Mouse (Mus musculus) heart, postnatal 4 days (tissue): ENCODE data around the gene Psmb11. TPM values are rescaled to one million over a fixed set of nuclear protein-coding genes. Genes with fewer than 3 reads are reported as not detected.
A peak's percentile ranks its signal among the peaks of the same experiment; 100 is the strongest.

Experiments
- DNase-seq: peaks from one replicate; pipeline ENCODE4 v3.0.0; 2021
- total RNA-seq, 2 experiments: library from RNA; stranded (reverse); gene quantifications; 2 replicates each; pipeline ENCODE4 v1.2.3; 2021

The Psmb11 gene
- total RNA-seq: not detected

DNA sequence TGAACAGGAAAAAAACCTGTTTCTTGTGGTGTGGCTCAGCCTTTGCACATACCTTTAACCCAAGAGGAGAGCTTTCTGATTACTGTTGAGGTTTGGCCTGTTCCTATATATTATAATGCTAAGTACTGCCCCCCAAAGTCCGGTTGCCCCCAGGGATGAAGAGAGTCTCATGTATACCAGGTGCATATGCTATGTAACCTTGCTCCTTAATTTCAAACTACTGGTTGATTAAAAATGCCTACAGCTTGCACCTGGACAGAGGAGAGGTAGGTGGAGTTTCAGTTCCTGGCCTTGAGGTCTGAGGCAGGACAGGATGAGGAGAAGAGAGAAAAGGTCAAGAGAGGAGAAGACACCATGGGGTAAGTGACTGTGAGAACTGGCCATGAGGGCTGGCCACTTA is at the start of gene Psmb11:
Gene Psmb11, plus strand, starts transcription at position 301 of the 400 bp plus-strand sequence.
- no peak for DNase-seq

DNA sequence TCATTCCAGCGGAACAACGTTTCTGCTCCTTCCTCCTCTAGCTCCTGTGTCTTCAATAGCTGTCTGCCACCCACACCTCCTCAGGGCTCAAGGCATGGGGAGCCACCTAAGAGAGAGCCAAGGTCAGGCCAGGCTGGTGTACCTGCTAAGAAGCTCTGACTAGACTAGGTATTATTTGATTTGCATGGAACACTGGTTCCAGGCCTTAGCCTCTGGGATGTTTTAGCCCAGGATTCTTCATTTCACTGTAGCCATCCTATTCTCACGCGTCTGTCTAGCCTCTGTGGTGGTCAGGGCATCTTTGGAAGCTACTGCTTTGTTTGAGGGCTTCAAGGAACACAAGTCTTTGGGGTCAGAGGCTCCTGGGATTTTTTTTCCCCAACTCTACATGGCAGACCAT is 49.1 kb upstream of the Psmb11 start:
- DNase-seq: no peak

DNA sequence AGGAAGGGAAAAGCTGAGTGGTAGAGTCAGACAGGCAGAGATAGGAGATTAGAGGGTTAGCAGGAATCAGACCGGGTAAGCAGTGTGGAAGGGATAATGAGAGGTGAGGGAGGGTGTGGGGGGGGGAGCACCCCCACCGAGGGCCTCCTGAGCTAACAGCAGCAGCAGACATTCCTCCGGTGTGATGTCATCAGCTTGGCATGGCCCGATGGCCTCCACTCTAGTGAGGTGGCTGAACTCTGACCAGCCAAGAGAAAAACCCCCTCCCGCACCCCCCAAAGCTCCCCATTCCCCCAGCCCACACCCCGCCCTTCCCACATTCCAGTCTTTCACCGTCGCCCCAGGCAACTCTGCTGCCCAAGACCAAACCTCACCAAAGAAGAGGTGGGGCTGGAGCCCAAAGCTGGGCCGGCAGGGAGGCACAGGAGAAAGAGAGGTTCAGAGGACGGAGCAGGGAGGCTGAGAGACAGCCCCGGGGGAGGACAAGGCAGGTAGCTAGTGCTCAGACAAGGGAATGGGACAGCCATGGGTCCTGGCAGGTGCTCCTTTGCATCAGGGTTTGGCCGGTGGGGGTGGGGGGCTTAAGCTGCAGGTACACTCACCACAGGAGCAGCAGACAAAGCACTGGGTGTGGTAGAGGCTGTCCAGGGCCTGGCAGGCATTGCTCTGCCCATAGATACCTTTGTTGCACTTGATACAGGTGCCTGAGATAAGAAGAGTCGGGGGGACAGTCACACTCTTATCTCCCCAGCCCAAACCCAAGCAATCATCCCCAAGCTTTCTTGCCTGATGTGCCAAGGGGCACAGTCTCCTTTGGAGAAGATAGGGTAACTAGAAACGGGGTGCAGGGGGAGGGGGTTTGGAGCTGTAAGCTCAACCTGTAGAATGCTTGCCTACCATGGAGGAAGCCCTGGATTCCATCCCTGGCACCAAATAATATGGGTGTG is 48.2 kb upstream of the Psmb11 start:
- DNase-seq: peak; percentile 77

DNA sequence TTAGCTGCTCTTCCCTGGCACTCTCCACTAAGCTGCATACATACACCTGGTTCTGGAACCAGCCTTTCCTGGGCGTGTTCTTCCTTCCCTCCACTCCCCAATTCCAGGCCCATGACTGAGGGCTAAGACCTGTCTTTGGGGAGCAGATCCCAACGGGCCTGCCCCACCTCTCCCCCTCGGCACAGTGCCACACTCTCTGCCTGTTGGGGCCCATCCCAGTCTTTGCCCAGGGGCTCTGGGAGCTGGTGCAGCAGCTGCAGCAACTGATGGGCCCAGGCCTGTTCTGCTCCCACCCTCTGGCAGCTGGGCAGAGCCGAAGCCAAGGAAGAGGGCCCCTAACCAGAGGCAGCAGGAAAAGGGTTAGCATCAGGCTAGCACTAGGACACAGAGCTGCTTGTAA is 47.0 kb upstream of the Psmb11 start:
- peak; percentile 38 for DNase-seq

DNA sequence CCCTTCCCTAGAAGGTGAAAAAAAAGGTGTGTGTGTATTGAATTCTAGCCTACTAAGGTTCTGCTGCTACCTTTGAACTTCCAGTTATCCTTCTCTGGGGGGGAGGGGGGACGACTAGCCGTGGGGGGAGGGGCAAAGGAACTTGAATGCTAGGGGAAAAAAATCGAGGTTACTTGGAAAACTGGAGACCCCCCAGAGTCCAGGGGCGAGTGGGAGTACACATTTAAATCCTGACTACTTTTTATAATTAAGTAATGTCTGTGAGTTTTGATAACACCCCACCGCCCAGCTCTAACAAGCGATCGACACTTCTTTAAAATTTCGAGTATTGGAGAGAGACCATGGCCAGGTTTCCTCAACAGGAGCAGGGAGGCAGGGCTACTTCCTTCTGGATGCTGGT is 46.2 kb upstream of the Psmb11 start:
- DNase-seq: no peak

DNA sequence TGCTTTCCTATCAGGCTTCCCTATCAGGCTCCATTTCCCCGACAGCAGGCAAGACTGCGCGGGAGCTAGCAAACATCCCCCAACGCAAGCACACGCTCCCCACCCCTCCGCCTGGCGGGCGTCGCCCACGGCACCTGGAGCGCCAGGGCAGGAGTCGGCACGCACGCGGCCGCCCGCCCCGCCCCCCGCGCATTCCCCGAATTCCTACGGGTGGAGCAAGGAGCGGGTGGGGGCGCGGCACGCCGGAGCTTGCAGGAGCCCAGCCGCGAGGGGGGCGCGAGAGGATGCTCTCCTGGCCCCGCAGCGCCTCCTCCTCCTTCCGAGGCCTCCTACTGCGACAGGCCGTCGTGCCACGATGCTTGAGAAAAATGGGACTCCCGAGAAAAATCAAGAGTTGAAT is 45.6 kb upstream of the Psmb11 start:
- DNase-seq: peak; percentile 87

DNA sequence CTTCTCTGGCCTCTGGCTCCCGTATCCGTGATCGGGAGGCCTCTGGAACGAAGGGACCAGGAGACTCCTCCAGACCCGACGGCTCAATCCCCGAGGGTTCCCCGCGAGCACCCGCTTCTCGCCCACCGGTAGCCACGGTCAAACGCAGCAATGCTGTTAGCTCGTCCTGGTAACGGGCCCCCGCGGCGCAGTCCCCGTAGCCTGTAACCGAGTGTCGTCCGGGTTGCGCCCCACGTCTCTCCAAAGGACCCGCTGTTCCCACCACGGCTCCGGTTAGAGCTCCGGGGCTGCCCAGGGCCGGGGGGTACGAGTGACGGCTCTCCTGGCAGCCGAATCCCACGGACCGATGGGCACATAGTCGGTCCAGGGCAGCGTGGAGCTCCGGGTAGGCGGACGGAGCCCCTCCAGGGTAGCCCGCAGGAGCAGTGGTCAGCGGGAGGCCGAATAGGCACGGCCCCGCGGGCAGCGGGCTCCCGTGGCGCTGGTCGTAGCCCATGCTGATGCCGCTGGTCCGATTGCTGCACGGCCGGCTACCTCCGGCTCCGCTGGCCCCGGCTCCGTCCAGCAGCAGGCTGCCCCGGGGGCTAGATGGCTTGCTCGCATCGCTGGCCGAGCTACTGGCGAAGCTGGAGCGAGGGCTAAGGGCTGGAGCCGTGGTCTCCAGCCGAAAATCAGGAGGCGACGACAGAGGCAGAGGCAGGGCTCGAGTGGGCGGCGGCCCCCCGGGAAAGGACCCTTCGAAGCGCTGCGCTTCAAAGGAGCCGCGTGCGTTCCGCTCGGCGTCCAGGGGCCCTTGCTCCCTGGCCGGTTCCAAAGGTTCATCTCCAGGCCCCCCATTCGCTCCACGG is 44.8 kb upstream of the Psmb11 start:
- peak; percentile 52 for DNase-seq

DNA sequence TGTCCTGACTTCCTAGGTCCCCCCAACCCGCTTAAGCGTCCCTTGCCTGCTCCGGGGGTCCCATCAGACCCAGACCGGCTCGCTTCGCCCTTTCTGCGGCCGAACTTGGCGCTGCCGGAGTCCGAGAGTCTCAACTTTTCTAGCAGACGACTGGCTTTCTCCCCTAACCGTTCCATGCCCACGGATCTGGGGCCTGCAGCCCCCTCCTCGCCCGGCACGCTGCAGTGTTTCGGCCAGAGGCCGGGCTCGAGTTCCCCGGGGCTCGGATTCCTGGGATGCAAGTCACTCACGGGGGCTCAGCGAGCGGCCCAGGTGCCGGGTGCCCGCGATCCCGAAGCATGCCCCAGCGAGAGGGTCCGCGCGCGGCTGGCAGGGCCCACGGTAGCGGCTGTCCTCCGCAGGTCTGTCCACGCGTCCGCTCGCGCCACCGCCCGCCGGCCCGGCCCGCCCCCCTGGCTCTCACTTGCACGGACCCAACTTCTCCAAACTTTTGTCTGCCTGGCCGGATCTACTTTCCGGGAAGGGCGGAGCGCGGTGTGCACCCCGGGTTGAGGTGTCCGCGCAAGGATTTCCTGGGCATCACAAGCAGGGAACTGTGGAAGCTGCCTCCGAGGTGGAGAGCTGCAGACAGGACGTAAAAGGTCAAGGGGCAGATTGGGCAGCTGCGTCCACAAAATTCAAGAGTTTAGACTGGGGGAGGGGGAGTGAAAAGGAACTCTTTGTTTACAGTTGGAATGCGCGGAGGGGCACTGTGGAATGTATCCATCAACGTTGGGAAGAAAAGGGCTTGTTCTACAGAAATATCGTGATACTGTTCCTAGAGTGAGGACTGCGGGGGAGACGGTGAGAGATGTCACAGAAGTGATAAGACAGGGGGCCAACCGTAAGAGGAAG is 43.9 kb upstream of the Psmb11 start, which contains the start of gene Ajuba:
Gene Ajuba, minus strand, starts transcription at position 470 of the 894 bp plus-strand sequence.
- peak; percentile 92 for DNase-seq

DNA sequence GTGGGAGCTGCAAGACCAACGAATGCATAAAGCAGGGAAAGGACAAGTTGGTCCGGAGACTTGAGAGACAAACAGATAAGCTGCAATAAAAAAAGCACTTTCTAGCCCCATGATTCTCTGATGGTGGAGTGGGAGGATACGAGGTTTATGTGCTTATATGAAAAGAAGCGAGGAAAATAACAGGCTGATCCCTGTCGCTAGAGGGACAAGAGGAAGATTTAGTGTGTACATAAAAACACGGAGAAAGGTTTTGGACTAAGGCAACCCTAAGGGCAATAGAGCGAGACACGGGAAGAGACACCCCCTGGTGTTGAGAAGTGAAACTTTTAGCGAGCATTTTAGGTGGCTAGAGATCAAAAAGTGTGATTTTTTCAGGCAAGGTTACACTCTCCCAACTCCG is 43.2 kb upstream of the Psmb11 start:
- peak; percentile 54 for DNase-seq

DNA sequence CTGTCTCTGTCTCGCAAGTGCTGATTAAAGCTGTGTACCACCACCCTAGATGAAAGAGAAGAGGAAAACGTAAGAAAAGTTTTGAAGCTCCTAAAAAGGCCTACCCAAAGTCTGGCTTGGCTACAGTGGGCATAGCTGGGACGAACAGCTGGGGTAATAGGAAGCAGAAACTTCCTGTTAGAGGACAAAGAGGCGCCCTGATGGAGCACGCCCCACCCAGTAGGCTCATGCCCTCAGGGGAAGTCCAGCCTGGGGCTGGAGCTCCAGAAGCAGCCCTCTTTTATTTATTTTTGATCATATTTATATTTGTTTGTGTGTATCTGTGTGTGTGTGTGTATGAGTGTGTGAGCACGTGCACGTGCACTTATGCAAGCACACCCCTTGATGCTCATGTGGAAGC is 41.6 kb upstream of the Psmb11 start:
- DNase-seq: no peak

DNA sequence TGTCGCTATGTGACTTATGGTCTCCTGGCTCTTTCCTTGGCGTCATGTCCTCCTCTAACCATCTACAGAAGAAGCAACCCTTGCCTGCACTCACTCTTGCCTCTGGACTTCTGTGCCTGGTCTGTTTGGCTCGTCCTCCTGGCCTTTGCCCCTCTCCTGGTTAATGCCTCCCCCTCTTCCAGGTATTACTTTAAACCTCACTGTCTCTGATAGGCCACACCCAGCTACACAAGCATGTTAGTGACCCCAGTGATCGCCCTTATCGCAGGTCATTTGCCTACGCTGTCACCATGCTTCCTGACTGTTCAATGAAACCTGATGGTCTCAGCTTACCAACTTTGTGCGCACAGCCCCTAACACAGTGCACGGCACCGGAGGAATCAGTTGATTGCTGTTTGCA is 38.7 kb upstream of the Psmb11 start:
- no peak for DNase-seq

DNA sequence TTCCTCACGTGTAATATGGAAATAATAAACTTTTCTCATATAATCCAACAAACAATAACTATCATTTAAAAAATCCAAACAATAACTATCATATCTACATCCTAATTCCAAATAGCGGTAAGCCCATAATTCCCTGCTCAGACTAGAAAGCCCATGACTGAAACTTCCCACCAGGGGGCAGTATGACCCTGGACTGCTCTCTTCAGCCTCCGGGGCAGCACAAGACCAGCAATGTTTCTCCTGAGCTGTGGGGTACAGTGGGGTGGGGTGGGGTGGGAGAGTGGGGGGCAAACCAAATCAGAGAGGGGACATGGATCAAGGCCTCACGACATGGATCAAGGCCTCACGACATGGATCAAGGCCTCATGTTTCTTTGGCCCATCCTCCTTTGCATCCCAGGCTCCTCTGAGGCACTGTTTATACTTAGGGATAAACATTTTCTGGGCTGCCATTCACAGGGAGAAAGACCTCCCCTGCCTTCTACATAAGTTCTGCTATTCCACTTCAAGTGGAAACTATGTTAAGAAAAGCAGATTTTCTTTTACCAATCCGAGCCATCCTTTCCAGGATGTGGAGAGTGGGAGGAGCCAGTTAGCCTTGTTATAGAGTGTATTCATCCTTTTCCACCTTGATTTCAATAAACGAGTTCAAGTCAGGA is 37.4 kb upstream of the Psmb11 start:
- peak; percentile 83 for DNase-seq

DNA sequence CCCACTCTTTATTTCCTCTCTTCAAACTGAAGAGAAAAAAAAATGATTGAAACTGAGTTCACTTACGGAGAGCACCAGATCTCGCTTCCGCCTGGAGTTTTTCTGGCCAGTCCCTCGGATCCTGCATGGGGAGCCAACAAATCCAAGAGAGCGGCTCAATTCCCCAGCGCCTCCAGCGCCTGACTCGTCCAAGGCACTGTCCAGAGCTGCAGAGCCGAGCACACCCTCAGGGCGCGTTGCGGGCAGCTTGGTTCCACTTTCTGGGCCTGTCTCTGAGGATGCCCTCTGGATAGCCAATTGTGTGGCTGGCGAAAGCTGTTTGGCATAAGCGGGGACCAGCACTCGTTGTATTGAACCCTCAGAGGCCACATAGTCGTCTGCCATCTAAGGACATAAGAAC is 30.2 kb upstream of the Psmb11 start:
- no peak for DNase-seq

DNA sequence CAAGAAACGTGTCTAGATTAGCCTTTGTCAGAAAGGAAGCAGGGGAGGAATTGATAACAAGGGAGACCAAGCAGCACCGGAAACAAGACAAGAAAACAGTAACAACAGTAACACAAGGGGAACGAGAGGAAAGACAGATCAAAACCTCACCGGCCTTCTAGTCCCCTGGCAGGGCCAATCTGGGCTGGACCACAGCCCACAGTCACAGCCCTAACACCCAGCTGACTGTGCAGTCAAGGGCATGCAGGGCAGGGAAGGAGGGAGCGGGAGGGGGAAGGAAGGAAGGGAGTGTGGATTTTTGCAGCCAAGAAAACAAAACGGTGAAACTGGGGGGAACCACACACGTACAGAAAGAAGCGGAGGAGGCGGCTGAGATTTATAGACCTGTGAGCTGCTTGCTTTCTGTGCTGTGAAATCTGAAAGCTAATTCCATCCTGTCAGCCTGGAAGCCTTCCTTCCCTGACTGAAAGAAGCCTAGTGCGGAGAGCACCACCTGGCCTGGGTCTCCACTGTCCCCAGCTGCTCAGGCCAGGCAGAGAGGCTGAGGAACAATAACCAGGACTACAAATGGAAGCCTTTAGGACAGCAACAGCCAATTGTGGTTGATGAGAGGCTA is 28.8 kb upstream of the Psmb11 start:
- peak; percentile 76 for DNase-seq

DNA sequence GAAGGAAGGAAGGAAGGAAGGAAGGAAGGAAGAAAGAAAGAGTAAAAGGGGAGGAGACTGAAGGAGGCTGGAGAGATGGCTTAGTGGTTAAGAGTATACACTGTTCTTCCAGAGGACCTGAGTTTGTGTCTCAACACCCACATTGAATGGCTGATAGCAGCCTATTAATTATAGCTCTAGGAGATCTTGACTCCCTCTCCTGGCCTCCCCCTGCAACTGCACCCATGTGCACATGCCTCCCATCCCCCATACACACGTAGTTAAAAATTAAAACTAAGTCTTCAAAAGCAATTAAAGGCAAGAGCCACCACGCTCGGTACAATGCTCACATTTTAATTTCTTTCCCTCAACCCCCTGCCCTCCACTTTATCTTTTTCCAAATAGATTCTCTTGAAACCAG is 27.2 kb upstream of the Psmb11 start:
- DNase-seq: no peak

DNA sequence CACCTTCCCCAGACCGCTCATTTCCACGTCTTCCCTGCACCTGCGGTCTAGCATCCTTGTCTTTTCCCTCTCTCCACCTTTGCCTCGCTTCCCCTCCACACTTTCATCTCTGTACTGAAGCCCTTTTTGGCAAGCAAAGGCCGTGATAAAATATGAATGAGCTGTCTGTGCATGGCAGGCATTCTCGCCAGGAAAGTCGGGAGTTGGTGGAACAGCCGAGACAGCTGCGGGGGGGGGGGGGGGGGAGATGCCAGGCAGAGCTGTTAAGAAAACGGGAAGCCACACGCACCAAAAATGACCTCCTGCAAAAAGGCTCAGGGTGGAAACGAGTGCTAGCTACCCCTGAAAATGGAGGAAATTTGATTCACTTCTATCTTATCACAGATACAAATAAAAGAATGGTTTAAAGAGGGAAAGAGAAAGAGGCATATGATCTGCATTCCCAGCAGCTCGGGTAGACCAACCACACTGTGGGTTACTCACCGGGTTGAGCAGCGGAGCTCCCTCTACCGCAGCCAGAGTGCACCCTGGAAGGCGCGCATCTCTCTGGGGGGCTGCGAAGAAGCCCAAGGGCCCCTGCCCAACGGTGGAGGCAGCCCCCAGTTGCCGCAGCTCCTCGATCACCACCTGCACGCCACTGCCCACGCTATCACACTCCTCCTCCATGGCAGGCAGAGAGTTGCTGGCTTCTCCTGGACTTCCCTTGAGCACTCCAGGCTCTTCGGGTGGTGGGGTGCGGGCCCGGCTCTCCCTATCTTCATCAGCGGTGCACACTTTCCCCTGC is 26.4 kb upstream of the Psmb11 start:
- DNase-seq: no peak

DNA sequence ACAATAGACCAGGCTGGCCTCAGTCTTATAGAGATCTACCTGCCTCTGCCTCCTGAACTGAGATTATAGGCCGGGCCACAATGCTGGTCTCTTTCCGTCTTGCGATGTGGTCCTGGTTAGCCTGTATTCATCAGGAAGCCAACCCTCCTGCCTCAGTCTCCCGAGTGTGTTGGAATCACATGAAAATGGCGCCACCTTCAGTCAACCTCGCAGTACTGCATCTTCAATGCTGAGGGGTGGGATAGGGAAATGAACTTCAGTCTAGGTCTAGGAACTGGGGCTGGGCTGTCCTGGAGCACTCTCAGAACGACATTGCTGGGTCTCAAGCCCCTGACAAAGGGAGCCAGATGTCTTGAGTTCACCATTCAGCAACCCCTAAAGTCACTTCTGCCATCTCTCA is 24.1 kb upstream of the Psmb11 start:
- DNase-seq: no peak

DNA sequence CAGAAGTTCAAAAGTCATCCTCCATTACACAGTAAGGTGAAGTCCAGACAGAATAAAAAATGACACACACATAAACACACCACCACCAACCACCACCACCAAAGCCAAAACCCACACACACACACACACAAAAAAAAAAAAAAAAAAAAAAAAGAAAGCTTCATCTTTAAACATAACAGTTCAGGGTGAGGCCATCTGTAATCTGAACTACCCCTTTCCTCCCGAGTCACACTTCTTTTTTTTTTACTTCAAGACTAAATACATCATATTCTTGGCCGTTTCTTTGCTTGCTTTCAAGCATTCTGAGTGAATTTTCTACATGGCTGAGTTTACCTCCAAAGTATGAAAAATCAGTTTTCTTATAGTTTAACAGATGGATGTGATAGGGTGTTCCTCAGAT is 19.6 kb upstream of the Psmb11 start:
- no peak for DNase-seq

DNA sequence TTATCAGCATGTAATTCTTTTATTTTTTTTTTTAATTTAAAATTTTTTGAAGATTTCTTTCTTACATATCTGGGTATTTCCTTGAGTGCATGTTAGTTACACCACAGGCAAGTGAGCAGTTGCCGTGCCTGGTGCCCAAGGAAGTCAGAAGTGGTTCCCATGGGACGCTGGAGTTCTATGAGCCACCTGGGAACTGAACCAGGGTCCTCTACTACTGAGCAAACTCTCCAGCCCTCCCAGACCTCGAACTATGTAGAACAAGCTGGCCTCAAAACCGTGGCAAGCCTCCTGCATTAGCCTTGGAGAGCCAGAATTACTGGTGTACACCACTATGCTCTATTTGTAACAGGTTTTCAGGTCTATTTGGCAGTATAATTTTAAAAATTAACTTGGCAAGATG is 18.6 kb upstream of the Psmb11 start:
- DNase-seq: no peak

DNA sequence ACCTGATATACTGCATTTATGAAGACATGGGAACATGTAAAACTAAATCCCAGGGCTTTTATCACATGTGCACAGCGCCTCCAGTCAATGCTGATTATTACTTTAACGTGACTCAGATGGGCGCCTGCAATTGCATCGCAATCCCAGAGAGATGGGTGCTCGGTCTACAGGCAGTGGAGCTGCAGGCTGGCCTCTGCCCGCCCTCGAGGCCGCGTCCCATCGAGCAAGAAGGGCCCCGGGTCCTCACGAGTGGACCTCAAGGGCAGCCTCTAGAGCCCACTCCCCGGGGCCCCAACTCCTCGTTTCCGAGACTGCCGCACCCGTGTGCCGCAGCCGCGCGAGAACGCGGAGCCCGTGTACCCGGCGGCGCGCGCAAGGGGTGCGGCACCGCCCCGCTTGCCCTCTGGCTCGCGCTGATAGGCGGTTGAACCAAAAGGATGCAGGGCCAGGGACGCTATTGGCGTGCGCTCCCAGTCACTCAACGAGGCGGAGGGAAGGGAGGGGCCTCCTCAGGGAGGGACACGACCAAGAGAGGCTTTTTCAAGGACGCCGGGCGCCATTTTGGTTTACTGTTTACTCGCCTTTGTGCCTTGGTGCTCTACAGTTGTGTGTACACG is 18.1 kb upstream of the Psmb11 start:
- peak; percentile 97 for DNase-seq
